Mouse (Mus musculus): ENCODE data around the gene Hist2h2be. TPM values are rescaled to one million over a fixed set of nuclear protein-coding genes. Genes with fewer than 3 reads are reported as not detected.
"Not testable (repeated sequence)": the region's sequence is repeated elsewhere in the genome, so short reads cannot be mapped to it uniquely, and the experiment has no call there.

Hist2h2be gene
- polyA plus RNA-seq, 1 experiment from 2014 or later, result 12.5 TPM

DNA sequence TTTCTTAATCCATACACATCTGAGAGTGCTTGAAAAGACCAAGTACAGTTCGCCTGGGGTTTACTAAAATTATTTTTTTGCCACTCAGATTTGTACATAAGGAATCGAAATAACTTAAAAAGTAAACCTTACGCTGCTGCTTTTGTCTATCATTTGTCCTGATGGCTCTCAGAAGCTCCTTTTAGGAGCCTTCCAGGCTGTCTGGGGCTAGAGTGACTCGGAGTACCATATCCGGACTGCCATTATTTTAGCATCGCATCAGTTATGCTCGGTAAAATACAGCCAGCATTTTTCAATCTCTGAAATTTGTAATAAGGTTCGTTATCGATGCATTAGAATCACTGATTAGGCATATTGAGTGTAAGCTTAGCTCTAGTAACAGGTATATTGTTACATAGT, 19.9 kb downstream of the Hist2h2be start:
- Histone ChIP-seq H3K27me3 (replicated peaks; ENCODE audit: control insufficient read depth, insufficient read depth, low read length) (no peaks in the 10 kb centered on the region), H3K4me3 (ENCODE audit: low read depth, low read length) (peak overlapping the region; percentile 19; the same call in 1 of the 2 replicates)
- ATAC-seq, result no peak

DNA sequence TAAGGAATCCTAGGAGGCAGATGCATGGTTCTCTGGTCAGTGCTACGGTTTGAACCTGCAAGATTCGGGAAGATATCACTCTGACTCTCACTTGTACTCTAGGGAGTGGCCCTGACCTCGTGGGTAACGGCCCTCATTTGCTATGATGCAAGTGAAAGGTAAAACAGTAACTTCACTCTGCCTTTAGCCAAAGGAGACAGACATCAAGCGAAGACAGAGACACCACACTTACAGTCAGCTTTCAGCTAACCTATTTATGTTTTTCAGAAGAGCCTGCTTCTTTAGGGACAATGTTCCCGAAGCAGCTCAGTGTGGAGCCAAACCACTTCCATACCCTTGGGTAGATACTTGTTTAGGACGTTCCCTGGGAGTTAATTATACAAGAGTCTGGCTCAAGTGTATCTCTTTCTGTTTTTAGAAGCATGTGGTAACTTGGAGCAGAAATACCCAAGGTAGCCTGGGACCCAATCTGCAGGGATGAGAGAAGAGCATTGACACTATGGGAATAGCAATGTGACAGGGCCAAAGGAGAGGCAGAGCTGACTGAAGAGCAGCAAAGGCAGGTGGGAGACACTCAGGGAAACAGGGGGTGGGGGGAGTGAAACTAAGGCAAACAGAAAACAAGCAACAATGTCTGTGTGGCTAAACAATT, 23.1 kb downstream of the Hist2h2be start:
- Histone ChIP-seq H3K9me3 (replicated peaks; ENCODE audit: control insufficient read depth, low read length) (no peaks in the 10 kb centered on the region), H3K9ac (ENCODE audit: low read length) (peak overlapping the region; percentile 79; the same call in 1 of the 2 replicates), H3K4me2 (ENCODE audit: low read length) (peak overlapping the region; percentile 69), H3K36me3 (ENCODE audit: control insufficient read depth, insufficient read depth, low read length) (no peaks in the 10 kb centered on the region), H3K4me1 (ENCODE audit: control insufficient read depth, insufficient read depth, low read length) (peaks cover 17% of the 10 kb centered on the region; the same call in 1 of the 2 replicates), H3K4me3 (ENCODE audit: low read depth, low read length) (no peak overlapping the region), H3K27me3 (replicated peaks; ENCODE audit: control insufficient read depth, insufficient read depth, low read length) (no peaks in the 10 kb centered on the region), H3K27ac (ENCODE audit: low read depth, low read length) (peak overlapping the region; percentile 27; the same call in 1 of the 2 replicates)
- WGBS, result 80% methylated on average over 7 of the region's 7 CpGs
- DNase-seq (ENCODE audit: low spot score), result no peak
- no peak for ATAC-seq

More for the DNA sequence above, 19.9 kb downstream of the Hist2h2be start:
- no peaks in the 10 kb centered on the region for H3K9me3 ChIP-seq (replicated peaks; ENCODE audit: control insufficient read depth, low read length)
- peaks cover 25% of the 10 kb centered on the region; the same call in 1 of the 2 replicates for H3K4me1 ChIP-seq (ENCODE audit: control insufficient read depth, insufficient read depth, low read length)
- H3K9ac ChIP-seq (ENCODE audit: low read length), result peak overlapping the region; percentile 56
- peak overlapping the region; percentile 50 for H3K4me2 ChIP-seq (ENCODE audit: low read length)
- WGBS, result 70% methylated on average over 9 of the region's 9 CpGs
- H3K27ac ChIP-seq (ENCODE audit: low read depth, low read length), result peak overlapping the region; percentile 79
- H3K36me3 ChIP-seq (ENCODE audit: control insufficient read depth, insufficient read depth, low read length), result no peaks in the 10 kb centered on the region
- no peak for DNase-seq (ENCODE audit: low spot score)

DNA sequence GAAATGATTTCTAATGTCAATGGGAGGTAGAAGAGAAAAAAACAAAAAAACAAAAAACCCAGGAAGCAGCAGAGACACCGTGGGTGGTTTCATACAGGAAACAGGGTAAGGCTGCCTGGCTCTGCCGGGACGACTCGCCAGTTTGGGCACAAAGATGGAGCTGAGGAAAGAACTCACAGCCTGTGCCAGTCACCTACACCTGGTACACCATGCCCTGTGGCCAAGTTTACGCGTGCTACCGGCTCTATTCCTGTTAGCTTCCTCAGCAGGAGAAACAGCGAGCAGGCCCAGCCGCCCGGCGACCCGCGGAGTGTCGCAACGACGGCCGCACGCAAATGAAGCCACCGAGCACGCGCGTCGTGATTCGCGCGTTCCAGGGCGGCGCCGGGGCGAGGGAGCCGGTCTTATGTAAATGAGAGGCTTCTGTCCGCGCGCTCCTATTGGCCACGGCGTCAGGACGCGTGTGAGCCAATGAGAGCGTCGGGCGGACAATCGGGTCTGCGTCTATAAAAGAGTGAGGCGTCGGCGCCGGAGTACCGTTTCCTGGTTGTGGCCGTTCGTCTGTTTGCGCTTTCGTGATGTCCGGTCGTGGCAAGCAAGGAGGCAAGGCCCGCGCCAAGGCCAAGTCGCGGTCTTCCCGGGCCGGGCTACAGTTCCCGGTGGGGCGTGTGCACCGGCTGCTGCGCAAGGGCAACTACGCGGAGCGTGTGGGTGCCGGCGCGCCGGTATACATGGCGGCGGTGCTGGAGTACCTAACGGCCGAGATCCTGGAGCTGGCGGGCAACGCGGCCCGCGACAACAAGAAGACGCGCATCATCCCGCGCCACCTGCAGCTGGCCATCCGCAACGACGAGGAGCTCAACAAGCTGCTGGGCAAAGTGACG, 24.3 kb downstream of the Hist2h2be start, which contains the start of gene Hist2h2aa1:
Gene Hist2h2aa1, plus strand, starts transcription at position 495 of the 884 bp plus-strand sequence.
- not testable (repeated sequence) for H3K9me3 ChIP-seq (replicated peaks; ENCODE audit: control insufficient read depth, low read length); H3K27me3 ChIP-seq (replicated peaks; ENCODE audit: control insufficient read depth, insufficient read depth, low read length); H3K36me3 ChIP-seq (ENCODE audit: control insufficient read depth, insufficient read depth, low read length)
- Histone ChIP-seq H3K4me3 (ENCODE audit: low read depth, low read length) (peak within 1 kb of the TSS; percentile 43), H3K4me1 (ENCODE audit: control insufficient read depth, insufficient read depth, low read length) (peaks cover 17% of the 10 kb centered on the region; the same call in 1 of the 2 replicates), H3K9ac (ENCODE audit: low read length) (peak within 1 kb of the TSS; percentile 79), H3K27ac (ENCODE audit: low read depth, low read length) (peak within 1 kb of the TSS; percentile 94), H3K4me2 (ENCODE audit: low read length) (peak within 1 kb of the TSS; percentile 69)
- WGBS, result 0% methylated on average over 29 of the region's 88 CpGs
- ATAC-seq (peak; percentile 90), DNase-seq (ENCODE audit: low spot score) (peak; percentile 68)

DNA sequence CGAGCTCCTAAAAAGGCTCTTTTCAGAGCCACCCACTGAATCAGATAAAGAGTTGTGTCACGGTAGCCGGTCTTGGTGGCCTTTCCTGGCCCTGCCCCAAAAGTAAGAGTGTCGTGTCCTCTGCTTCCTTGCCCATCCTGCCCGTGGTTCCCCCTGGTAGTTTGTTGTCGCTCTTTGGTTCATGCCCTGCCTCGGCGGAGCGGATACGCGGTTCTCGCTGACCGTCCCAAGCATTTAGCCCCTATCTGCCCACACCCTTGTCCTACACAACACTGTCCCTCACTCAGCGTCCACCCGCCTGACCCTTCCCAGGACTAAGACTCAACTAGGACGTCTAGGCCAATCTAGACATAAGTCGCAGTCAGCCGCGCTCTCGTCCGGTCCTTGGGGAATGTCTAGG, 25.1 kb downstream of the Hist2h2be start:
- not testable (repeated sequence) for H3K9ac ChIP-seq (ENCODE audit: low read length)

DNA sequence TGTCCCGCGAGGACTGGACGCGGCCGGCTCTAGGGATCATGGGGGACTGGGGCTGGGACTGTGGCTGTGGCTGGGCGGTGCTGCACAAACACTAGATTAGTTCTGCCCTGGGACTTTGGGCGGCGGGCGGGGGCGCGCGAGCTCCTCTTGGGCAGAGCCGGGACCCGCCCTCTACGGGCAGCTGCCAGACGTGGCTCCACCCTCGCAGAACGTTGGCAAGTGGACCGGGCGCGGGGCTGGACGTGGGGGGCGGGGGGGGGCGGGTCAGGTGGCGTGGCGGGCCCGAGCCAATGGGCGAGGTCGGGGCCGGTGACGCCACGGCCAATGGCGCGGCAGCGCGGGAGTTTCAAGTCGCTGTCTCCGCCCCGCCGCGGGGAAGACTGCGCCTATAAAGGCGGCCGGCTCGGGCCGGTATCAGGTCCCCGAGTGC, 25.5 kb downstream of the Hist2h2be start, which contains the start of gene Hist2h3c1:
Gene Hist2h3c1, plus strand, starts transcription at position 259 of the 430 bp plus-strand sequence.
- ATAC-seq, result peak; percentile 88

More for the DNA sequence above, 25.1 kb downstream of the Hist2h2be start:
- H3K4me1 ChIP-seq (ENCODE audit: control insufficient read depth, insufficient read depth, low read length), result peaks cover 14% of the 10 kb centered on the region; the same call in 1 of the 2 replicates
- peak overlapping the region; percentile 40 for H3K4me2 ChIP-seq (ENCODE audit: low read length)
- 1% methylated on average over 10 of the region's 21 CpGs for WGBS
- ATAC-seq; H3K36me3 ChIP-seq (ENCODE audit: control insufficient read depth, insufficient read depth, low read length); H3K9me3 ChIP-seq (replicated peaks; ENCODE audit: control insufficient read depth, low read length); H3K27me3 ChIP-seq (replicated peaks; ENCODE audit: control insufficient read depth, insufficient read depth, low read length); DNase-seq (ENCODE audit: low spot score): not testable (repeated sequence)
- H3K4me3 ChIP-seq (ENCODE audit: low read depth, low read length), result peak overlapping the region; percentile 22; the same call in 1 of the 2 replicates
- peak overlapping the region; percentile 58; the same call in 1 of the 2 replicates for H3K27ac ChIP-seq (ENCODE audit: low read depth, low read length)

DNA sequence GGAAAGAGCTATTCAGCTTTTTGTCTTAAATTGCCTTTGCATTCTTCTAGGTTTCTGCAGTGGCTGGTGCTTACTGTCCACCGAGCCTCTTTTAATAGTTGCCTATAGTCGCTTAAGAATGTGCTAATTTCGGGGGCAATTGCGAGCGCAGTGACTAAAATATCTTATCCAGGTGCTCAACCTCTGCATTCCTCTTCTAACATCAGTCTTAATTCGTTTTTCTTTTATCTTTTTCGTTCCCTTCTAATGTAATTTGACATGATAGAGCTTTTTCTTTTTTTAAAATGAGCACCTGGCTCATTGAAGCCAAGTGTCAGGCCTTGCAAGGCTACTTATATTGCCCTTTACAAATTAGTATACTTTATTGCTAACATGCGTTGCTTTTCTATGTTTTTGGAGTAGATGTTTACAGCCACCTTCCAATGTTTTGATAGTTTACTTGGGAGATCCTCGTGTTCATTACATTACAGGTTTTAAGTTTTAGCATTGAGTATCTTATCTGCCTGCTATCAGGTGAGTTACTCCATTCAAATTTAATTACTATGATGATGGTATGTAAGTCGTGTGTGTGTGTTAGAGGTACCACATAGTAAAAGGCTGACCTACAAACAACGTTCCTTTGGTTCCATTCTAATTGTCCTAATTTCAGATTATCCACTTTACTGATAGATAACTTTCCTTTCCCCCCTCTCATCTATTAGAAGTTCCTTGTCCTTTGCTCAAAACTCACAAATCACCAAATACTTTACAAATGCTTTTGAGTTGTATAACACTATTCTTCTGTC, 26.6 kb downstream of the Hist2h2be start:
- H3K36me3 ChIP-seq (ENCODE audit: control insufficient read depth, insufficient read depth, low read length), result no peaks in the 10 kb centered on the region
- H3K9me3 ChIP-seq (replicated peaks; ENCODE audit: control insufficient read depth, low read length), result no peaks in the 10 kb centered on the region
- peak overlapping the region; percentile 40 for H3K4me2 ChIP-seq (ENCODE audit: low read length)
- 0 out of 2 replicates have a peak overlapping the region, but pooled peaks have one; percentile 44 for H3K27ac ChIP-seq (ENCODE audit: low read depth, low read length)
- no peaks in the 10 kb centered on the region for H3K27me3 ChIP-seq (replicated peaks; ENCODE audit: control insufficient read depth, insufficient read depth, low read length)
- DNase-seq (ENCODE audit: low spot score) (no peak), ATAC-seq (no peak)
- H3K4me1 ChIP-seq (ENCODE audit: control insufficient read depth, insufficient read depth, low read length), result peaks cover 14% of the 10 kb centered on the region; the same call in 1 of the 2 replicates
- WGBS, result 2% methylated on average over 11 of the region's 11 CpGs
- peak overlapping the region; percentile 34 for H3K4me3 ChIP-seq (ENCODE audit: low read depth, low read length)
- peak overlapping the region; percentile 67 for H3K9ac ChIP-seq (ENCODE audit: low read length)

More for the DNA sequence above, 25.5 kb downstream of the Hist2h2be start, which contains the start of gene Hist2h3c1:
- H3K4me1 ChIP-seq (ENCODE audit: control insufficient read depth, insufficient read depth, low read length), result peaks cover 14% of the 10 kb centered on the region; the same call in 1 of the 2 replicates
- H3K27ac ChIP-seq (ENCODE audit: low read depth, low read length), result peak within 1 kb of the TSS; percentile 58; the same call in 1 of the 2 replicates
- H3K36me3 ChIP-seq (ENCODE audit: control insufficient read depth, insufficient read depth, low read length); DNase-seq (ENCODE audit: low spot score); H3K9me3 ChIP-seq (replicated peaks; ENCODE audit: control insufficient read depth, low read length); H3K27me3 ChIP-seq (replicated peaks; ENCODE audit: control insufficient read depth, insufficient read depth, low read length): not testable (repeated sequence)
- 0% methylated on average over 5 of the region's 47 CpGs for WGBS
- peak within 1 kb of the TSS; percentile 40 for H3K4me2 ChIP-seq (ENCODE audit: low read length)
- H3K4me3 ChIP-seq (ENCODE audit: low read depth, low read length), result peak within 1 kb of the TSS; percentile 34
- H3K9ac ChIP-seq (ENCODE audit: low read length), result peak within 1 kb of the TSS; percentile 67

DNA sequence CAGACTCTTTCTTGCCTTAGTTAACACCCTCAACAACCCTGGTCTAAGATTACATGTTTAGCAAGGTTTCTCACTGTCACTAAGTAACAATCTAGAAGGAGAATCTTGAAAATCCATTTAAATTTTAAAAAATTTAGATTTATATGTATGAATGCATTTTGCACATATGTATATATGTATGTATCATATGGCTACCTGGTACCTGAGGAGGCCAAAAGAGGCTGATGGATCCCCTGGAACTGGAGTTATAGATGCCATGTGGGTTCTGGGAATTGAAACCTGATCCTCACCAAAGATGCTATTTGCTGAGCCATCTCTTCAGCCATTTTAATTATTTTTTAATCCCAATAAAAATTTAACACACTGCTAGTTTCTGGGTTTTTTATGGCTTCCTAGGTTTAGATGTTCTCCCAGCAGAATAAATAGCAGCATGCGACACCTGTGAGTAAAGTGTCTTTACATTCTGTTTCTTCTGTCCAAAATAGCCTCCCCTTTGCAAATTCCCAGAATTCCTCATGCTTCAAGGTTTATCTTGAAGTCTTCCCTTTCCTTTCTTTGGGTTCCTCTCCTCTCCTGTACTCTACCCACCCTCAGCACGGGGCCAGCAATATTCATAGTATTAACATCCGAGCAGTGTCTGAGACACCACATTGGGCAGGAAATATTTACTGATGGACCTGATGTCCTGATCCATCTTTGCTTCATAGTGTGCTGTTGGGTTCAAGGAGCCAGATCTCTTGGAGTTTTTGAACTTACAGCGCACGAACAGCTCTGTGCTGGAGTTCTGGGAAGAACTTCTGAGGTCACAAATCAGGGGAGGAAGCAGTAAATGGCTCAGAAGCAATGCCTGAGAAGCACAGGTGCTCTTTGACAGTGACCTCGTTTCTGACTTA, 27.5 kb downstream of the Hist2h2be start:
- DNase-seq (ENCODE audit: low spot score) (no peak), ATAC-seq (no peak)
- H3K9me3 ChIP-seq (replicated peaks; ENCODE audit: control insufficient read depth, low read length), result no peaks in the 10 kb centered on the region
- peak overlapping the region; percentile 34 for H3K4me3 ChIP-seq (ENCODE audit: low read depth, low read length)
- H3K9ac ChIP-seq (ENCODE audit: low read length), result peak overlapping the region; percentile 67
- no peaks in the 10 kb centered on the region for H3K36me3 ChIP-seq (ENCODE audit: control insufficient read depth, insufficient read depth, low read length)
- no peaks in the 10 kb centered on the region for H3K27me3 ChIP-seq (replicated peaks; ENCODE audit: control insufficient read depth, insufficient read depth, low read length)
- H3K27ac ChIP-seq (ENCODE audit: low read depth, low read length), result no peak overlapping the region
- 54% methylated on average over 6 of the region's 6 CpGs for WGBS
- peaks cover 14% of the 10 kb centered on the region; the same call in 1 of the 2 replicates for H3K4me1 ChIP-seq (ENCODE audit: control insufficient read depth, insufficient read depth, low read length)
- H3K4me2 ChIP-seq (ENCODE audit: low read length), result peak overlapping the region; percentile 40
